Mouse (Mus musculus) adrenal gland, postnatal 4 days (tissue): Measurements from ENCODE around the gene Vsx2. TPM values are rescaled to one million over a fixed set of nuclear protein-coding genes. Genes with fewer than 3 reads are reported as not detected.
"Not testable (repeated sequence)": the region's sequence is repeated elsewhere in the genome, so short reads cannot be mapped to it uniquely, and the experiment has no call there.

Experiments used
- DNase-seq, 2 experiments: peaks; one replicate each; pipeline ENCODE4 v3.0.0; 2021 to 2022; ENCODE audit warnings: low spot score in 2 of 2, mixed read lengths in 2 of 2
- long read RNA-seq, 2 experiments: library from polyadenylated mRNA; stranded (forward); transcript quantifications; one replicate each; pipeline ENCODE4 v2.0.0; 2021
- total RNA-seq, 2 experiments: library from RNA; stranded (reverse); gene quantifications; 2 replicates each; pipeline ENCODE4 v1.2.3; 2021

Gene Vsx2
- total RNA-seq: not detected
- long read RNA-seq, experiment 1: 0 reads
- long read RNA-seq, experiment 2: 0 reads

- DNase-seq: no peak
Observed at GRCm38 (mm10) chr12:84569336-84569970, at the start of gene Vsx2. Vsx2 (plus strand) TSS chr12:84569762.

GRCm38 (mm10) chr12:84523728-84524127 lies 45.8 kb upstream of the Vsx2 start:
- no peak for DNase-seq

GRCm38 (mm10) chr12:84524147-84525050 lies 45.2 kb upstream of the Vsx2 start:
- no peak for DNase-seq

GRCm38 (mm10) chr12:84525422-84525821 lies 44.1 kb upstream of the Vsx2 start:
- DNase-seq: no peak

- DNase-seq: no peak
Observed at GRCm38 (mm10) chr12:84530426-84530825, 39.1 kb upstream of the Vsx2 start.

GRCm38 (mm10) chr12:84531906-84532829 lies 37.4 kb upstream of the Vsx2 start:
- no peak for DNase-seq

- DNase-seq: no peak
Observed at GRCm38 (mm10) chr12:84532830-84533199, 36.7 kb upstream of the Vsx2 start.

GRCm38 (mm10) chr12:84533706-84534486 lies 35.7 kb upstream of the Vsx2 start:
- peak in 1 of 2 experiments; percentile 22 for DNase-seq

GRCm38 (mm10) chr12:84539537-84539936 lies 30.0 kb upstream of the Vsx2 start:
- DNase-seq: not testable (repeated sequence)

GRCm38 (mm10) chr12:84541391-84541958 lies 28.1 kb upstream of the Vsx2 start:
- no peak for DNase-seq

- DNase-seq: no peak
Observed at GRCm38 (mm10) chr12:84546028-84546427, 23.5 kb upstream of the Vsx2 start.

GRCm38 (mm10) chr12:84546577-84547085 lies 22.9 kb upstream of the Vsx2 start:
- DNase-seq: no peak

GRCm38 (mm10) chr12:84548251-84548650 lies 21.3 kb upstream of the Vsx2 start:
- DNase-seq: no peak

- DNase-seq: no peak
Observed at GRCm38 (mm10) chr12:84555218-84555617, 14.3 kb upstream of the Vsx2 start.

GRCm38 (mm10) chr12:84562558-84562957 lies 7.0 kb upstream of the Vsx2 start:
- DNase-seq: no peak

GRCm38 (mm10) chr12:84567576-84567975 lies 2.0 kb upstream of the Vsx2 start:
- no peak for DNase-seq

- no peak for DNase-seq
Observed at GRCm38 (mm10) chr12:84569976-84570693, 573 bp downstream of the Vsx2 start.

- DNase-seq: no peak
Observed at GRCm38 (mm10) chr12:84570694-84571415, 1.3 kb downstream of the Vsx2 start.
